Mouse (Mus musculus) lung, adult 2 months (tissue): Measurements from ENCODE around the gene Ccdc141.

Source experiments
- CTCF ChIP-seq: fragments of 200-500 bp; IDR thresholded peaks from 2 replicates; pipeline ENCODE4 v1.5.1; 2011; ENCODE audit warnings: mild to moderate bottlenecking, low read length, control low read depth; ENCODE audit not compliant: insufficient read depth
- POLR2A ChIP-seq: fragments of 200-500 bp; IDR thresholded peaks from 2 replicates; pipeline ENCODE4 v1.6.1; 2011; ENCODE audit warnings: low read depth, mild to moderate bottlenecking, control low read depth, low read length, borderline replicate concordance; ENCODE audit errors: extremely low read depth

DNA sequence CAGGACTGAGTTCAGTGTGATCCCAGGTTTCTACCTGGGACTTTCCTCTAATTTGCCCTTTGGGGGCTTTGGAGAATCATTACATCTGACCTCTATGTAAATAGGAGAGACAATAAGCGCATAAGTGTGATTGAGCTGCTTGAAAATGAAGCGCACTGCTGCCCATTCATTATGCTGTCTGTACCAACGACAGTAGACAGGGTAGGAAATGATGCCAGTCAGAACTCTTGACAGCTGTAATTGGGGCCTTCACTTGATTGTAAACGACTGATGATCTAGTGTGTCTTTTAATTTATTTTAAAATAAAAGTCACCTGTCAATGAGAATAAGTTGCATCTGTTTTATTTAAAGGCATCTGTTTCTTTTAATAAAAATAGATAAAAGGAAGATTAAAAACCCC, 152.7 kb downstream of the Ccdc141 start:
- no peak for TF ChIP-seq CTCF
- TF ChIP-seq POLR2A: no peak
